22 mouse cellular contexts compared by ENCODE assay signal in the genomic region with DNA sequence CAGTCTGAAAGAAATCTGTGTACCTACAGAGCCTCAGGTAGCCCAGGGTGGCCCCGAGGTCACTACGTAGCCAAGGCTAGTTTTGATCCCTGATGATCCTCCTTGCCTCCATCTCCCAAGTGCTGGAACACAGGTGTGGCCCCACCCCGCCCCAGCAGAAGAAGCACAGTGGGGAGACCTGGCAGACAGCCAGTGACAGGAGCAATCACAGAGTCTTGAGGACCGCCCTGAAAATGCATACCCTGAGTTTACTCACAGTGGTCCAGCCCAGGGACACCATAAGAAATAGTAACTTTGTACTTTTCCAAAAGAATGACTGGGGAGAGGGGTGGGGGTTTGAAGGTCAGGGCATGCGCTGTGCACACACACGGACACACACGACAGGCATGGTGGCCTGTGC. TPM values are rescaled to one million over a fixed set of nuclear protein-coding genes. Genes with fewer than 3 reads are reported as not detected.
"Had no signal": no experiment of that assay in that cellular context is flagged by ENCODE, and none has a peak within 500 bp of the region (broad histone marks: within the 10 kb centered on the region; RNA-seq: fewer than 3 reads in every experiment).

No protein-coding gene starts in this region.

- H3K9me3 ChIP-seq: limb, embryonic 10.5 days; limb, embryonic 13.5 days; midbrain, embryonic 12.5 days; midbrain, embryonic 15.5 days; neural tube, embryonic 13.5 days had no signal

- H3K9ac ChIP-seq: limb, embryonic 13.5 days; liver, embryonic 14.5 days; liver, postnatal 0 days; lung, embryonic 14.5 days; midbrain, embryonic 12.5 days; midbrain, embryonic 15.5 days; neural tube, embryonic 13.5 days had no signal

- H3K27me3 ChIP-seq: limb, embryonic 13.5 days; midbrain, embryonic 12.5 days; midbrain, embryonic 15.5 days; neural tube, embryonic 13.5 days had no signal

- H3K4me1 ChIP-seq: limb, embryonic 10.5 days; limb, embryonic 13.5 days; midbrain, embryonic 12.5 days; midbrain, embryonic 15.5 days; neural tube, embryonic 13.5 days had no signal

- ATAC-seq: liver, postnatal 0 days; lung, postnatal 0 days; midbrain, embryonic 15.5 days had no signal

- H3K4me2 ChIP-seq: limb, embryonic 13.5 days; lung, embryonic 14.5 days; midbrain, embryonic 12.5 days; midbrain, embryonic 15.5 days; neural tube, embryonic 13.5 days had no signal

- H3K27ac ChIP-seq: limb, embryonic 10.5 days; limb, embryonic 13.5 days; liver, embryonic 14.5 days; macrophage; midbrain, embryonic 12.5 days; midbrain, embryonic 15.5 days; neural tube, embryonic 13.5 days had no signal

- DNase-seq: kidney, adult 9 months; kidney, postnatal 14 days; kidney, postnatal 4 days; liver; liver, postnatal 0 days; lung, embryonic 14.5 days; retina, postnatal 1 day; thymus, adult 18-20 months; thymus, postnatal 14 days had no signal

- H3K4me3 ChIP-seq: limb, embryonic 10.5 days; limb, embryonic 13.5 days; midbrain, embryonic 12.5 days; midbrain, embryonic 15.5 days; myocyte; neural tube, embryonic 13.5 days had no signal

RNA-seq across cellular contexts. Expression of a gene that starts 57.1 kb away (rescaled TPM):
- total RNA-seq: layer of hippocampus, postnatal 25 days; left cerebral cortex, postnatal 25 days; megakaryocyte, adult 5-6 weeks had no signal
- polyA plus RNA-seq: lung, postnatal 0 days; macrophage; small intestine, adult 2 months had no signal
